Mouse (Mus musculus): ENCODE measurements at regions not wholly inside any gene's neighbourhood (a gene's known extent, or its start where the extent isn't known, plus 50 kb on each side); places are given as distances from the start of the nearest gene placed in this dataset.

- TF ChIP-seq CTCF (IDR thresholded peaks at IDR 0.05; ENCODE audit: borderline replicate concordance, extremely low read depth, insufficient read depth, insufficient read length) (no peak), POLR2A (IDR thresholded peaks at IDR 0.05; ENCODE audit: borderline replicate concordance, extremely low read depth, insufficient read depth, insufficient read length, poor library complexity, severe bottlenecking) (no peak)
Observed at GRCm38 (mm10) chr4:4858345-4858744, 65.2 kb upstream of the Impad1 start.

Data from brain, embryonic 14.5 days (tissue).